Mouse (Mus musculus): ENCODE measurements around the gene Cib2.

Gene Cib2

DNA sequence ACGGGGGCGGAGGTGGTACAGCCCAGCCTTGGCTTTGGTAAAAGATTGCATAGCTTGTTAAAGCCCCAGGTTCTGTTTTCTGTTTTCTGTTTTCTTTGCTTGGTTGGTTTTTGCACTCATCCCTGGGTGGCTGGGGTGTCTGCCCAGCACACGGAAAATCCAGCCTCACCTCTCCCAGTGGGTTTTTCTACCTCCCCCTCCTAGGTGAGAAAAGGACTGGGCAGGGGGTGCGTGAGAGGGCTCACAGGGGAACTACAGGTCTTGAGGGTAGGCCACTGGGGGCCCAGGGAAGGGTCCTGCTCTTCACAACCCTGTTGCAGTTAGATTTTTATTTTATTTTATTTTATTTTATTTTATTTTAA lies 15.1 kb downstream of the Cib2 start:
- DNase-seq (ENCODE audit: low spot score in 2 of 2): no peak

DNA sequence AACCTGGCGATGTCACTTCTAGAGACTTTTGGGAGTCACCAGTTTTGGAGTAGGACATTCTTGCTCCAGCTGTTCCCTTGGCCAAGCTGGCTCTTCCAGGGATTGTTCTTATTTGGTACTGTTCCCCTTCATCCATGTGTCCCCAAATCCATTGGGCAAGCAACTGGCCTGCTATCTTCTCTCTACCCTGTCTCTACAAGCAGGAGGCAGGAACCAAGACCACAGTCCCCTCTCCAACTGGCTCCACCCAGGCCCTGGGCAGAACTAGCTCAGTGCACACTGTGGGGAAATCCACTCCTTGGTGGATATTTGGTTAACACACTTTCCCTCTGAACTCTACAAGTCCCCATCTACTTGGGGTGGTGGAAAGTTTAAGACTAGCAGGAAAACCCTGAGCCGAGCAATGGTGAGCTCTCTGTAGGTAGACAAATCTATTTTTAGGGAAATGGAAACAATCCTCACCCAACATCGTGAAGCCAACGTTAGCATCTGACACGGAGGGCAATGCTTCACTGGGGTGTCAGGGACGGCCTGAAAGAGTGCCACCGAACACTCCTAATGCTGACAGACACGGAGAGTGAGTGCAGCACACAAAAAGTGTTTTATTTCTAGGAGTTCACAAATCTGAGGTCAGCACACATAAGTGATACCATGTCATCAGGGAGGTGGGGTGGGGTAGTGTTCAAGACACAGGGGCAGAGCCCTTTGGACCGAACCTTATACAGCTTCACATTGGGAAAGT lies 15.6 kb downstream of the Cib2 start:
- no peak for DNase-seq (ENCODE audit: low spot score in 2 of 2)

DNA sequence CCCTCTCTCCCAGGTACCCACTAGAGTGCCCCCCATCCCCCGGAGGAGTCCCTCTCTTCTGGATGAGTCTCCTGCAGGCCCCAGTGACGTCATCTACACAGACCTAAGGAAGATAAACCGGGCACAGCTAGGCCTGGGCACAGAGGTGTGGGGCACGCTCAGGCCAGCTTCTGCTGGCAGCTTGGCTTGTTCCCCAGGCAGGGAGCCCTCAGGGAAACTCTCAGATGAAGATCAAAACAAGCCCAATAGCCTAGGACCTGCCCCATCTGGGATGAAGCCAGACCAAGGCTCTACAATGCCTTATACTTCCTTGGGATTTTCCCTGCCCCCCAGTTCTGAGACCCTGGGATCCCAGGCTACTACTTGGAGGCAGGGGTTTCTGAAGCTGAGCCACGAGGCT lies 19.2 kb downstream of the Cib2 start:
- no peak for DNase-seq (ENCODE audit: low spot score in 2 of 2)

GRCm38 (mm10) chr9:54538684-54539083 lies 21.3 kb downstream of the Cib2 start, which contains the start of gene Sh2d7:
Gene Sh2d7 (plus strand): TSS chr9:54538984.
- DNase-seq (ENCODE audit: low spot score in 2 of 2): no peak

GRCm38 (mm10) chr9:54538244-54538643 lies 21.8 kb downstream of the Cib2 start:
- no peak for DNase-seq (ENCODE audit: low spot score in 2 of 2)

GRCm38 (mm10) chr9:54537480-54537879 lies 22.5 kb downstream of the Cib2 start:
- no peak for DNase-seq (ENCODE audit: low spot score in 2 of 2)

DNA sequence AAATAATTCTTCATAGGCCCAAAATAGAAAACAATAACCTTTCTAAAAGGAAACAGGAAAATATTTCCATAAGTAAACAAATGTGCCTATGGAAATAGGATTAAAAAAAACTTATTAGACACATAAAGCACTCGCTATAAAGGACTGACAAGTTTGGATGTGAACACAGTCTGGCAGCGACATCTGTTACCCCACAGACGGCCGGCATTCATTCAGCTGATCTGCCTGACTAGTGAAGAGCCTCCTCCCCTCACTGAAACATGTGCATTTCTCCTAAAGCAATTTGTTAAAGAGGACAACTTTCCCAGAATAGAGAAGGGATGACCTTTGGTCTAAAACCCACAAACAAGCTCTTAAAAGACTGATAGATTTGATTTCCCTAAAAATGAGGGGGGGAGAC lies 23.0 kb downstream of the Cib2 start:
- no peak for DNase-seq (ENCODE audit: low spot score in 2 of 2)

DNA sequence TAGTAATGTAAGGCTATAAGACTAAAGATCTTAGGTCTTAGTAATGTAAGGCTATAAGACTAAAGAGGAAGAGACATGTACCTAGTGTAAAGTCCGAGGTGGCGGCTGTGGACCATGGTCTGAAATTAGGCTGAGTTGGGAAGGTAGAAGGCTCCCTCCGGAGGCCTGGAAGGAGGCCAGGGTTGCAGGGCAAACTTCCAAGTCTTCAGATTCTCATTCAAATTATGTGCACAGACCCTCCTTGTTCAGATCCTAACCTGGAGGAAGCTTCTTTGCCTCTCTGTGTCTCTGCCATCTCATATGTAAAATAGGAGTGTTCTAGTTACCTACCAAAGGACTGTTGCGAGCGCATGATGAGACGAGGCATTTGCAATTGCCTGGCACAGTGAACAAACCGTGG lies 23.8 kb downstream of the Cib2 start:
- no peak for DNase-seq (ENCODE audit: low spot score in 2 of 2)

DNA sequence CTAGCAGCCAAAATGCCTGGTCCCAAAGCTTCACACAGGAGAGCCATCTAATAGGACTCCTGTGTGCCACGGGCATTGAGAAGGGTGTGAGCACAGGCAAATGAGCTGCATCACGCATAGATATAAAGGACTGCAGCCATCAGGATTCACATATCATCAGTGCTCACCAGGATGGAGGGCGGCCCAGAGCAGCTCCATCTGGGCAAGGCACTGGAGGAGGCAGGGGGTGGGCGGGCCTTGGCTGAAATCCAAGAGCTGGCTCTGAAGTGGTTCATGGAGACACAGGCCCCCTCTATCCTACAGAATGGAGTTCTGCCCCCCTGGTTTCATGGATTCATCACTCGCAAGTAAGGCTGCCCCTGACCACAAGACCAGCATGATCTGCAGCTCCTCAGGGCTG lies 26.0 kb downstream of the Cib2 start:
- DNase-seq (ENCODE audit: low spot score in 2 of 2): no peak

- DNase-seq (ENCODE audit: low spot score in 2 of 2): no peak
Measured at GRCm38 (mm10) chr9:54532926-54533325, 27.1 kb downstream of the Cib2 start.

DNA sequence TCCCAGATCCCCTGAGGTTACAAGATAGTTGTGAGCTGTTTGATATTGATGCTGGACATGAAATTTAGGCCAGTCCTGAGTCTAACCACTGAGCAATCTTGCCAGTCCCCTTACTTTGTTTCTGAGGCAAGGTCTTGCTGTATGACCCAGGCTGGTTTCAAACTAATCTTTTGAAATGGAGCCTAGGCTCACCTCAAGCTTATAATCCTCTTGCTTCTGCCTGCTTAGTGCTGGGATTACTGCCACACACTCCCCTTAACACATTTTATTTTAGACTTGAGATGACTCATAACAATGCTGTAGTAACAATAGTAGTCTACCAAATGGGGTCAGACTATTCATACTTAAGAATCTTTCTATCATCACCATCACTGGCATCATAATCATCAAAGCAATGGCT lies 28.6 kb downstream of the Cib2 start:
- no peak for DNase-seq (ENCODE audit: low spot score in 2 of 2)

DNA sequence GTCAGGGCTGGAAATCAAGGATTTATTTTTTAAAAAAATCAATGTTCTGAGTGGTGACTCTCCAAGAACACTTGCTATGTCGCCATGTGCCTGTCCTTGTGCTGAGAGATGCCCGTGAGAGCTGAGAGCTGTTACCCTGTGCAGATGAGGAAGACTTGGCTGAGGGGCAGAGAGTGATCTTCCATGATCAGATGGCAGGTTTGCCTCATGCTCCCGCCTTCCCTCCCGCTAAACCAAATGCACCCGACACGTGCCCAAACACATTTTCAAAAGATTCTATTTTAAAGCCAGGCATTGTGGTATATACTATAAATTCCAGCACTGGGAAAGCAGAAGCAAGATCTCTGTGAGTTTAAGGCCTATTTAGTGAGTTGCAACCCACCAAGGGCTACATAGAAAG lies 29.2 kb downstream of the Cib2 start:
- DNase-seq (ENCODE audit: low spot score in 2 of 2): no peak

- DNase-seq (ENCODE audit: low spot score in 2 of 2): no peak
Measured at GRCm38 (mm10) chr9:54529950-54530349, 30.1 kb downstream of the Cib2 start.

GRCm38 (mm10) chr9:54527694-54528093 lies 32.3 kb downstream of the Cib2 start:
- DNase-seq (ENCODE audit: low spot score in 2 of 2): no peak

GRCm38 (mm10) chr9:54520286-54520685 lies 39.7 kb downstream of the Cib2 start:
- DNase-seq (ENCODE audit: low spot score in 2 of 2): no peak

DNA sequence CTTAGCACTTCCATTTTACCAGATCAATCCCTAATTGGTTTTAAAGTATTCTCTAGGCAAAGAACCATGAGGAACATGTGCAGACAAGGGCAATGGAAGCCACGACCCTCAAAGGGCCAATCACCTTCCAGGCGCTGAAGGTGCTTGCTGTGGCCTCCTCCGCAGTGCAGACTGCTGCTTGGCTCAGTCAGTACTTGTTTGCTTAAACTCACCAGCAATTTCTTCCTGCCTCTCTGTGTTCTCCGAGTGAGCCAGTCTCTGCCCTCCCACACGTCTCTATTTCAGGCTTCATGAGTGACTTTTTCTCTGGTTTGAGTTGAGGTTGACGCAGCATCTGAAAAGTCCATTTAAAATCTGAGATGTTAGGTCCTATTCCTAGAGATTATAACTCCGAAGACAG lies 41.1 kb downstream of the Cib2 start:
- DNase-seq (ENCODE audit: low spot score in 2 of 2): no peak

DNA sequence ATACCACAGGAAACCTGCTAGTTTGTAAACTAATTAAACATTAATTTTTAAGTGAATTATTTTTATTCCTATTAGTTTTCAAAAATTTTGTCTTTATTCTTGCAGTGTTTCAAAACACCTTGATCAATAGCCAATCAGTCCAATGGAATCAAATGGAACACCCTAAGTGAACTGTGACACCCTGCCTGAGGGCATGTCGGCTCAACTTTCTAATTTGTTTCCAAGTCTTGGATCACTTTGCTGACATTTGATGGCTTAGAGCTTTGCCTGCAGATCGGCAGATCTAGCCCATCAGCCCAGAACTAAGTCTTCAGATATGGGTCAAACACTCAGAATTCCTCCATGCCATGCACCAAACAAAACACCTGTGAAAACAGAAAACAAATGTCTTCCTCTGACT lies 44.0 kb downstream of the Cib2 start:
- DNase-seq (ENCODE audit: low spot score in 2 of 2): no peak

GRCm38 (mm10) chr9:54502873-54503272 lies 57.1 kb downstream of the Cib2 start:
- DNase-seq (ENCODE audit: low spot score in 2 of 2): no peak

GRCm38 (mm10) chr9:54502111-54502495 lies 57.9 kb downstream of the Cib2 start:
- no peak for DNase-seq (ENCODE audit: low spot score in 2 of 2)

DNA sequence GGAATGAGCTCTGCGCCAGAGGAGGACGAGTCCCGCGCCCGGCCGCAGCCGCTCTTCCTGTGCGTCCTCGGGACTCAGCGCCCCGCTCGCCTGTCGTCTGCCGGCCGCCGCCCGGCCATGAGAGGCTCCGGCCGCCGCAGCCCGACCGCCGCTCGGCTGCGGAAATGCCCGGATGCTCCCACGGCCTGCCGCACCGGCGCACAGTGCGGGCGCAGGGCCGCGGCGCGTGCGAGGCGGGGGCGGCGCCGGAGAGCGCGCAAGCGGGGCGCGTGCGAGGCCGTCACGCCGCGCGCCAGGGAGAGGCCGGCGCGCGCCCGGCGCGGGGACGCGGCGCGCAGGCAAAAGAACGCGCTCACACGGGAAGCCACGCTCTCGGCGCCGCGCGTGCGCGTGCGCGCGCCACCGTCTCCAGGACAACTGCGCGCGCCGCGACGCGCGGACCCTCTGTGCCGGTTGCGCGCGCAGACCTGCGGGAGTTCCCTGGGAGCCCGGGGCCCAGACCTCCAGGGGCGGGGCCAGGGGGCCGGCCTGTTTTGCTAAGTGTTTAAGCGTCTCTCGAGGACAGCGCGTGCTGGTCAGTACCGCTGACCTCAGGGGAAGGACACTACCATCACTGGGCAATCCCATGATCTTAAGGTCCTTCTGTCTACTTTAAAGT lies 58.4 kb downstream of the Cib2 start, which contains the start of gene Dmxl2:
Dmxl2 (minus strand) TSS at position 174 of the 658 bp plus-strand sequence.
- peak; percentile 71 to 83 for DNase-seq (ENCODE audit: low spot score in 2 of 2)

DNA sequence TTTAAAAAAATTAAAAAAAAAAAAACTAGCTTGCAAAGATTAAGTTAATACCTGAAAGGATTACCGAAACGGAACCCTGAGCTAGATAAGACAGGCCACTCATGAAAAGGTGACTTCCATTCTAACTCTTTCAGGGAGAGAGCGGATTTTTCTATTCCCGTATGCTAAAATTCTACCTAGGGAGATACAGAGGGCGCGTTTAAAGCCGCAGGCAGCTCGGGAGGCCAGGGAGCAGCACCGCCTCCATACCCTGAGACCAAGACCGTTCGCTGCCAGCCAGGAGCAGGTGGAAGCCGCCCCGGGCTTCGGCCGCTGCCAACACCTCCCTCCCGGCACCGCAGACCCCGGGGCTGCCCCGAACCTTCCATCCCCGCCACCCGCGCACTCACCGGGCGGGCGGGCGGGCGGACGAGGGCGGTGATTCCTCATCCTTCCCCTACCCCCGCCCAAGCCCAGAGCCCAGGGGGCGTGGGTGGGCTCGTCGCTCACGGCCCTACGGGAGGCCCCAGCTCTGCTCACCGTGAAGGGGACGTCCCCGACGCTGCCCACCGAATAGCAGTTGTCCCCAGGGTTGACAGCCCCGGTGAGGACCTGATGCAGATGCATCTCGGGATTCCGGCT lies 59.1 kb downstream of the Cib2 start:
- peak in 1 of 2 experiments; percentile 27 for DNase-seq (ENCODE audit: low spot score in 2 of 2)

- DNase-seq (ENCODE audit: low spot score in 2 of 2): no peak
Measured at GRCm38 (mm10) chr9:54499791-54500190, 60.2 kb downstream of the Cib2 start.

DNA sequence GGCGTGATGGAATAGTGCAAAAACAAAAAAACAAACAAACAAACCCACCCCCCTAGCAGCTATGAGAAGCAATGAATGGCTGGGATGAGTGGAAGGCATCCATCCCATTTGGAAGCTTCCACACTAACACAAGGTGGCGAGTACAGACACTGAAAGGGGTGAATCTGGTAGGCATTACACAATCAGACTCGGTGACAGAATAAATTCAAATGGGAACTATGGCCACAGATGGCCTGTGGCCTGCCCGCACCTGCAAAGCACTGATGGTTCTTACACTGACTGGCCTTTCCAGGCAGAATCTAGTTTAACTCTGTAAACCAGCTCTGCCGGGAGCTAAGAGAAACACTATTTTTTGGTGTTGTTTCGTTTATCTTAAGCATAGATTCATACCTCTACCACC lies 60.7 kb downstream of the Cib2 start:
- DNase-seq (ENCODE audit: low spot score in 2 of 2): no peak
